Mouse (Mus musculus): ENCODE data around the gene Ddx11.
"Not testable (repeated sequence)": the region's sequence is repeated elsewhere in the genome, so short reads cannot be mapped to it uniquely, and the experiment has no call there.

Gene Ddx11

GRCm38 (mm10) chr17:66123816-66124610 lies 693 bp downstream of the Ddx11 start:
- peak overlapping the region; percentile 95 for H3K4me3 ChIP-seq (replicated peaks; ENCODE audit: low read length)
- no peaks in the 10 kb centered on the region; the same call in 1 of the 2 replicates for H3K9me3 ChIP-seq (ENCODE audit: low read length)
- no peak for TF ChIP-seq POU5F1 (IDR thresholded peaks at IDR 0.05; ENCODE audit: borderline replicate concordance, low read length)
- no peak for TF ChIP-seq NANOG (IDR thresholded peaks at IDR 0.05; ENCODE audit: borderline replicate concordance, low read length)
- no peak for TF ChIP-seq CTCF (conservative IDR thresholded peaks at IDR 0.05; ENCODE audit: low read length)
- no peaks in the 10 kb centered on the region for H3K27me3 ChIP-seq (ENCODE audit: insufficient read depth, low read length)
- H3K36me3 ChIP-seq (ENCODE audit: insufficient read depth, low read length), result peaks cover 47% of the 10 kb centered on the region
- peaks cover 38% of the 10 kb centered on the region for H3K4me1 ChIP-seq (replicated peaks; ENCODE audit: low read depth, low read length)

- Histone ChIP-seq H3K9me3 (ENCODE audit: low read length) (no peaks in the 10 kb centered on the region; the same call in 1 of the 2 replicates), H3K4me1 (replicated peaks; ENCODE audit: low read depth, low read length) (peaks cover 36% of the 10 kb centered on the region), H3K4me3 (replicated peaks; ENCODE audit: low read length) (peak overlapping the region; percentile 95; the same call in 1 of the 2 replicates), H3K27me3 (ENCODE audit: insufficient read depth, low read length) (no peaks in the 10 kb centered on the region), H3K36me3 (ENCODE audit: insufficient read depth, low read length) (peaks cover 49% of the 10 kb centered on the region)
- TF ChIP-seq POU5F1 (IDR thresholded peaks at IDR 0.05; ENCODE audit: borderline replicate concordance, low read length) (no peak), CTCF (conservative IDR thresholded peaks at IDR 0.05; ENCODE audit: low read length) (no peak), NANOG (IDR thresholded peaks at IDR 0.05; ENCODE audit: borderline replicate concordance, low read length) (no peak)
These were observed 1.9 kb downstream of the Ddx11 start for GRCm38 (mm10) chr17:66125211-66125610.

- Histone ChIP-seq H3K36me3 (ENCODE audit: insufficient read depth, low read length) (peaks cover 94% of the 10 kb centered on the region), H3K27me3 (ENCODE audit: insufficient read depth, low read length) (no peaks in the 10 kb centered on the region), H3K4me3 (replicated peaks; ENCODE audit: low read length) (no peak overlapping the region), H3K4me1 (replicated peaks; ENCODE audit: low read depth, low read length) (peaks cover 30% of the 10 kb centered on the region), H3K9me3 (ENCODE audit: low read length) (no peaks in the 10 kb centered on the region; the same call in 1 of the 2 replicates)
- TF ChIP-seq CTCF (conservative IDR thresholded peaks at IDR 0.05; ENCODE audit: low read length) (no peak), POU5F1 (IDR thresholded peaks at IDR 0.05; ENCODE audit: borderline replicate concordance, low read length) (no peak), NANOG (IDR thresholded peaks at IDR 0.05; ENCODE audit: borderline replicate concordance, low read length) (no peak)
These were observed 7.1 kb downstream of the Ddx11 start for GRCm38 (mm10) chr17:66130371-66130770.

GRCm38 (mm10) chr17:66131212-66131611 lies 7.9 kb downstream of the Ddx11 start:
- H3K27me3 ChIP-seq (ENCODE audit: insufficient read depth, low read length), result no peaks in the 10 kb centered on the region
- H3K4me3 ChIP-seq (replicated peaks; ENCODE audit: low read length), result no peak overlapping the region
- TF ChIP-seq CTCF (conservative IDR thresholded peaks at IDR 0.05; ENCODE audit: low read length) (peak; percentile 95), POU5F1 (IDR thresholded peaks at IDR 0.05; ENCODE audit: borderline replicate concordance, low read length) (no peak), NANOG (IDR thresholded peaks at IDR 0.05; ENCODE audit: borderline replicate concordance, low read length) (no peak)
- peaks cover 30% of the 10 kb centered on the region for H3K4me1 ChIP-seq (replicated peaks; ENCODE audit: low read depth, low read length)
- peaks cover 99% of the 10 kb centered on the region for H3K36me3 ChIP-seq (ENCODE audit: insufficient read depth, low read length)
- no peaks in the 10 kb centered on the region; the same call in 1 of the 2 replicates for H3K9me3 ChIP-seq (ENCODE audit: low read length)

- not testable (repeated sequence) for H3K4me3 ChIP-seq (replicated peaks; ENCODE audit: low read length); H3K4me1 ChIP-seq (replicated peaks; ENCODE audit: low read depth, low read length); H3K9me3 ChIP-seq (ENCODE audit: low read length); H3K27me3 ChIP-seq (ENCODE audit: insufficient read depth, low read length)
- peaks cover 56% of the 10 kb centered on the region for H3K36me3 ChIP-seq (ENCODE audit: insufficient read depth, low read length)
These were observed 29.7 kb downstream of the Ddx11 start for GRCm38 (mm10) chr17:66152706-66153662.

GRCm38 (mm10) chr17:66153735-66154423 lies 30.6 kb downstream of the Ddx11 start:
- Histone ChIP-seq H3K9me3 (ENCODE audit: low read length) (peaks cover 14% of the 10 kb centered on the region; the same call in 1 of the 2 replicates), H3K36me3 (ENCODE audit: insufficient read depth, low read length) (peaks cover 47% of the 10 kb centered on the region)
- H3K27me3 ChIP-seq (ENCODE audit: insufficient read depth, low read length); H3K4me1 ChIP-seq (replicated peaks; ENCODE audit: low read depth, low read length); H3K4me3 ChIP-seq (replicated peaks; ENCODE audit: low read length): not testable (repeated sequence)

GRCm38 (mm10) chr17:66154876-66155275 lies 31.6 kb downstream of the Ddx11 start:
- no peaks in the 10 kb centered on the region for H3K4me1 ChIP-seq (replicated peaks; ENCODE audit: low read depth, low read length)
- TF ChIP-seq POU5F1 (IDR thresholded peaks at IDR 0.05; ENCODE audit: borderline replicate concordance, low read length) (no peak), NANOG (IDR thresholded peaks at IDR 0.05; ENCODE audit: borderline replicate concordance, low read length) (no peak), CTCF (conservative IDR thresholded peaks at IDR 0.05; ENCODE audit: low read length) (no peak)
- no peak overlapping the region for H3K4me3 ChIP-seq (replicated peaks; ENCODE audit: low read length)
- H3K9me3 ChIP-seq (ENCODE audit: low read length), result peaks cover 15% of the 10 kb centered on the region; the same call in 1 of the 2 replicates
- H3K27me3 ChIP-seq (ENCODE audit: insufficient read depth, low read length), result no peaks in the 10 kb centered on the region
- H3K36me3 ChIP-seq (ENCODE audit: insufficient read depth, low read length), result peaks cover 37% of the 10 kb centered on the region

- TF ChIP-seq POU5F1 (IDR thresholded peaks at IDR 0.05; ENCODE audit: borderline replicate concordance, low read length), result no peak
- TF ChIP-seq CTCF (conservative IDR thresholded peaks at IDR 0.05; ENCODE audit: low read length), result no peak
- no peak for TF ChIP-seq NANOG (IDR thresholded peaks at IDR 0.05; ENCODE audit: borderline replicate concordance, low read length)
- no peaks in the 10 kb centered on the region for H3K4me1 ChIP-seq (replicated peaks; ENCODE audit: low read depth, low read length)
- H3K4me3 ChIP-seq (replicated peaks; ENCODE audit: low read length), result no peak overlapping the region
- H3K36me3 ChIP-seq (ENCODE audit: insufficient read depth, low read length), result peaks cover 11% of the 10 kb centered on the region
- no peaks in the 10 kb centered on the region for H3K27me3 ChIP-seq (ENCODE audit: insufficient read depth, low read length)
- H3K9me3 ChIP-seq (ENCODE audit: low read length), result peaks cover 45% of the 10 kb centered on the region
These were observed 35.0 kb downstream of the Ddx11 start for GRCm38 (mm10) chr17:66158271-66158670.

GRCm38 (mm10) chr17:66167141-66167540 lies 43.8 kb downstream of the Ddx11 start:
- not testable (repeated sequence) for H3K36me3 ChIP-seq (ENCODE audit: insufficient read depth, low read length); H3K27me3 ChIP-seq (ENCODE audit: insufficient read depth, low read length); H3K4me1 ChIP-seq (replicated peaks; ENCODE audit: low read depth, low read length); H3K4me3 ChIP-seq (replicated peaks; ENCODE audit: low read length)
- peaks cover 74% of the 10 kb centered on the region for H3K9me3 ChIP-seq (ENCODE audit: low read length)

- not testable (repeated sequence) for H3K4me1 ChIP-seq (replicated peaks; ENCODE audit: low read depth, low read length); H3K4me3 ChIP-seq (replicated peaks; ENCODE audit: low read length); H3K27me3 ChIP-seq (ENCODE audit: insufficient read depth, low read length); H3K36me3 ChIP-seq (ENCODE audit: insufficient read depth, low read length)
- H3K9me3 ChIP-seq (ENCODE audit: low read length), result peaks cover 88% of the 10 kb centered on the region
These were observed 47.7 kb downstream of the Ddx11 start for GRCm38 (mm10) chr17:66170971-66171370.
